Mouse (Mus musculus): ENCODE measurements around the gene Hspa4.
A peak's percentile ranks its signal among the peaks of the same experiment; 100 is the strongest.

The Hspa4 gene

DNA sequence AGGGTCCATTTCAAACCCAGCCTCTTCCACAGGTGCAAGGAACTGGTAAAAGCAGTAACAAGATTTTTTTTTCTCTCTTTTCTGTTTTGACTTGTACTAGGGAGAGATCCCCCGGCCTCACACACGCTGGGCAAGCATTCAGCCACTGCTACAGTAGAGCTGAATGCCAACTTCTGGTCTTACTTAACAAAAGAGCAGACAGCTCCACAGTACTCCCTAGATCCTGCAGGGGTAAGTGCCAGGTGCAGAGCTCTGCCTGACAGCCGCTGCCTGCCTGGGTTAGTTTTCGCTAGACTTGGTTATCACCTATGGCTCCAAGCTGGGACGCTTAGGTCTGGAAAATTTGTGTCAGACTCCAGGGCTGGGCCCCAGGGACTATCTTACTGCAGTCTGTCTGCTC, 50.6 kb downstream of the Hspa4 start:
- DNase-seq = no peak

DNA sequence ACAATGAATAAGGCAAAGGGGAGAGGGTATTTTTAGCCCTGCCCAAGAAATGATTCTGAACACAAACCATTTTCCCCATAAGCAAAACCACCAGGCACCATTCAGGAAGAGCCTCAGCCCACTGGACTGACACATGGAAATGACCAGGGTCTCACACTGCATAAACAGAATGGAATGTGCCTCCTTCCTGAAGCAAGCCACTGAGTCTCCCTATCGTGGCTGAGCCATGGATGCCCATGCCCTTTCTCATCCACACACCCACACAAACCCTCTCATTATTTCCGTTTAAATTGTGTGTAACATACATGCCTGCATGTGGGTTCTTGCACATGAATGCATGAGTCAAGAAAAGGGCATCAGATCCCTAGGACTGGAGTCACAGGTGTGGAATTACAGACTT, 54.7 kb downstream of the Hspa4 start:
- no peak for DNase-seq

DNA sequence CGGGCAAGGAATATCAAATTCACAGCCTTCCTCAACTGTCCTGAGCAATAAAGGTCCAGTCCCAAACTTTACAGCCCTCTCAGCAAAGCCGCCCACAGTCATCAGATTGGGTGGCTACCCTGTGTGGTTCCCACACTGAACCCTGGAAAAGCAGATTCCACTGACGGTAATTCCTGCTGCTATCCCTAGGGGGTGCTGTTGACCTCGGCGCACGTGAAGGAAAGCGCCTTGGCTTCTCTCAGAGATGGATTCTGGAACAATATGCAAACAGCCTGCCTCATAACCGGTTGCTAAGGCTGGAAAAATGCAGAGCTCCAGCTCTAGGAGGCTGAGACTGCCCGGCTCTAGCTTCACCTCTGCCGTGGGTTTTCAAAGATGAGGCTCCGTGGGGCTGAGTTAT, 57.1 kb downstream of the Hspa4 start:
- peak; percentile 41 for DNase-seq

DNA sequence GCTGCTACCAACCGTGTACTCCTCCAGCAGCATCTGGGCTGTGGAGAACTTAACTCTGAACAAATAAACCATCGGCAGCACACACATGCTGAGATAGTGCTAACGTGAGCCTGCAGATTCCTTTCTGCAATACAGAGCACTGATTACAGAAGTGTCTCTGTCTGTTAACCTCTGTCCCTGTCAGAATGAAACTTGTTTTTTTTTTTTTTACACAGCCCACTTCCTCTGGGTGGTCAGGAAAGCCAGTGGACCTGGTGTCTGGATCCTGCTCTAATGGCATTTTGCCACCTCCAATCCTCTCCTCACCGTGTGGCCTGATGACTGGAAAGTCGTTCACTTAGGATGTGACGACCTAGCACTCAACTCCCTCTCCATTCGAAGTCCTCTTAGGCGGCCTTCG, 66.7 kb downstream of the Hspa4 start:
- no peak for DNase-seq

GRCm38 (mm10) chr11:53231836-53232235, 68.4 kb downstream of the Hspa4 start:
- no peak for DNase-seq

- no peak for DNase-seq
These were observed 71.2 kb downstream of the Hspa4 start for GRCm38 (mm10) chr11:53229011-53229410.

DNA sequence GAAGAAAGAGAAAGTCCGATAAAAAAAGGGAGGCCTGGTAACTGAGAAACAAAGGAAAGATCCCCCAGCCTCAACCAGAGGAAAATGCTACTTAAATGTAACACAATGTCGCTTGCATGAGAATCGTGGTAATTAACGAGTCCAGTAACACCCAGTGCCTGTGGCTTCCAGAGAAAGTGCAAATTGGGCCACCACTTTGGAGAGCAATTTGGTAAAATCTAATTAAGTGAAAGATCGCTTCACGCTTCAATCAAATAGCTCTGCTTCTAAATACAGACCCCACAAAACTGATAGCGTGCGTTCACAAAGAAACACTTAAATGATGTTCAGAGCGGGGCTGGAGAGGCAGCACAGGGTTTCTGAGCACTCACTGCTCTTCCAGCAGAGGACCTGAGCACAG, 89.4 kb downstream of the Hspa4 start:
- no peak for DNase-seq

Data from kidney, postnatal 10 days (tissue).